Mouse (Mus musculus): Measurements from ENCODE around the gene Krtap5-2.
"Not testable (repeated sequence)": the region's sequence is repeated elsewhere in the genome, so short reads cannot be mapped to it uniquely, and the experiment has no call there.

Gene Krtap5-2

GRCm38 (mm10) chr7:142175905-142176304 lies at the start of gene Krtap5-2:
Krtap5-2 (minus strand) TSS chr7:142176005.
- in situ Hi-C loops (cut with MboI, MseI): not testable (repeated sequence)

- in situ Hi-C loops (cut with MboI, MseI): no loop called here
These were observed 48.7 kb upstream of the Krtap5-2 start for GRCm38 (mm10) chr7:142224518-142224917.

GRCm38 (mm10) chr7:142212136-142212535 lies 36.3 kb upstream of the Krtap5-2 start:
- in situ Hi-C loops (cut with MboI, MseI): not testable (repeated sequence)

- in situ Hi-C loops (cut with MboI, MseI): no loop called here
These were observed 35.8 kb upstream of the Krtap5-2 start, which contains the start of gene Gm7579 for GRCm38 (mm10) chr7:142211559-142211958. Gm7579 (plus strand) TSS chr7:142211859.

- in situ Hi-C loops (cut with MboI, MseI): not testable (repeated sequence)
These were observed 31.1 kb upstream of the Krtap5-2 start for GRCm38 (mm10) chr7:142206891-142207290.

GRCm38 (mm10) chr7:142205488-142205887 lies 29.7 kb upstream of the Krtap5-2 start:
- in situ Hi-C loops (cut with MboI, MseI): no loop called here

- in situ Hi-C loops (cut with MboI, MseI): no loop called here
These were observed 25.3 kb upstream of the Krtap5-2 start, which contains the start of gene Krtap5-3 for GRCm38 (mm10) chr7:142201064-142201463. Krtap5-3 (plus strand) TSS chr7:142201364.

GRCm38 (mm10) chr7:142198748-142199147 lies 22.9 kb upstream of the Krtap5-2 start:
- in situ Hi-C loops (cut with MboI, MseI): no loop called here

- in situ Hi-C loops (cut with MboI, MseI): no loop called here
These were observed 14.5 kb upstream of the Krtap5-2 start, which contains the start of gene Gm10153 for GRCm38 (mm10) chr7:142190289-142190688. Gm10153 (minus strand) TSS chr7:142190389.

- in situ Hi-C loops (cut with MboI, MseI): no loop called here
These were observed 12.4 kb upstream of the Krtap5-2 start for GRCm38 (mm10) chr7:142188156-142188555.

GRCm38 (mm10) chr7:142181021-142181420 lies 5.2 kb upstream of the Krtap5-2 start:
- in situ Hi-C loops (cut with MboI, MseI): no loop called here

- in situ Hi-C loops (cut with MboI, MseI): no loop called here
These were observed 2.9 kb upstream of the Krtap5-2 start for GRCm38 (mm10) chr7:142178685-142179084.

- in situ Hi-C loops (cut with MboI, MseI): loop anchor here (10.0 kb wide), 1 partner anchor 295 kb away; no protein-coding TSS in a partner anchor
These were observed 6.0 kb downstream of the Krtap5-2 start for GRCm38 (mm10) chr7:142169836-142170235.

- in situ Hi-C loops (cut with MboI, MseI): loop anchor here (10.0 kb wide), 1 partner anchor 291 kb away; no protein-coding TSS in a partner anchor
These were observed 10.2 kb downstream of the Krtap5-2 start, which contains the start of gene Gm4553 for GRCm38 (mm10) chr7:142165639-142166038. Gm4553 (minus strand) TSS chr7:142165739.

GRCm38 (mm10) chr7:142159366-142159765 lies 16.4 kb downstream of the Krtap5-2 start:
- in situ Hi-C loops (cut with MboI, MseI): no loop called here

- in situ Hi-C loops (cut with MboI, MseI): not testable (repeated sequence)
These were observed 18.8 kb downstream of the Krtap5-2 start, which contains the start of gene Gm29735 for GRCm38 (mm10) chr7:142157013-142157412. Gm29735 (minus strand) TSS chr7:142157113.

- in situ Hi-C loops (cut with MboI, MseI): no loop called here
These were observed 20.5 kb downstream of the Krtap5-2 start for GRCm38 (mm10) chr7:142155308-142155707.

GRCm38 (mm10) chr7:142152191-142152590 lies 23.6 kb downstream of the Krtap5-2 start:
- in situ Hi-C loops (cut with MboI, MseI): no loop called here

- in situ Hi-C loops (cut with MboI, MseI): no loop called here
These were observed 27.2 kb downstream of the Krtap5-2 start for GRCm38 (mm10) chr7:142148633-142149032.

- in situ Hi-C loops (cut with MboI, MseI): no loop called here
These were observed 29.8 kb downstream of the Krtap5-2 start for GRCm38 (mm10) chr7:142146033-142146432.

- in situ Hi-C loops (cut with MboI, MseI): no loop called here
These were observed 30.3 kb downstream of the Krtap5-2 start for GRCm38 (mm10) chr7:142145413-142145940.

- in situ Hi-C loops (cut with MboI, MseI): no loop called here
These were observed 31.3 kb downstream of the Krtap5-2 start, which contains the start of gene Gm45337 for GRCm38 (mm10) chr7:142144507-142144906. Gm45337 (minus strand) TSS chr7:142144607.

GRCm38 (mm10) chr7:142143506-142144010 lies 32.2 kb downstream of the Krtap5-2 start:
- in situ Hi-C loops (cut with MboI, MseI): not testable (repeated sequence)

All from T-helper 2 cell (primary cell).